ENCODE assay signal across 8 mouse cellular contexts in the genomic region with DNA sequence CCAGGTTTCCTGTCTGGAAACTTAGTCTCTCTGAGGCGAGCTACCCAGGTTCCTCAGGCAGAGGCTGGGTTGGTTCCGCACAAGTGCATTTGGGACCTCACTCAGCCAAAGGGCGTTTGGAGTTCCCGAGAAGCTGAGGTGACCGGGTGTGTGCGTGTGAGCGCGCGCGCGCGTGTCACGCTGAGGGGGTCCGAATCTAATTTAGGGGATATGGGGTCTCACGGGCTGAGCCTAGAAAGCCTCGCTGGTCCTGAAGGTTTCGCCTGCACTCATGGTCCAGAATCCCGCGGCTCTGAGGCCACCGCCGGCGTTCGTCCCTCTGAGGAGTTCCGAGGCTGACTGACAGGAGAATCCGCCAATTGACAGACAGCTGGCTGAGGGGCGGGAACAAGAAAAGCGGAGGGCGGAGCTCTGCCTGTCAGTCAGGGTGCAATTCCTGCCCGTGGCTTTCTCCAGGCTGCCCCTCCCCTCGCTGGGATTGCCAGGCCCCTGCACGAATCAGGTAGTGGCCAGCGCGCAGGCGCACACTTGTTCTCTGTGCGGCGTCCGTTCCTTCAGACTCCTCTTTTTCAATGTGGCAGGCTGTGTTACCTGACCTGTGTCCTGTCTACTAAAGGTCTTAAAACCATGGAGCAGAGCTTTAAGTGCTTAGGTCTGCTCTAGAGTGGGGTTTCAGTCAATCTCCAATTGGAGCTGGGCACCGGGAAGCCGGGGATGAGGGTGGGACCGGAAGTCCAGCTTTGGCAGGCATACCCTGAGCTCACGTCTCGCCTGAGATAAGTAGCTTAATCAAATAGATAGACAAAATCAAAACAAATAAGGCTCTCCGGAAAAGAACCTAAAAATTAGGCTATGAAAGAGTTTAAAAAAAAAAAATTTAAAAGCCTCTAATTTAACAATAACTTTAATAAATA. TPM values are rescaled to one million over a fixed set of nuclear protein-coding genes. Genes with fewer than 3 reads are reported as not detected.
DNase-seq lines count a peak whose midpoint lies in the region; ATAC-seq and TF ChIP-seq lines count a peak whose summit lies in the region.

A gene (minus strand): TSS at position 341 of the 914 bp plus-strand sequence.

- H3K27me3 ChIP-seq in embryonic facial prominence, embryonic 14.5 days (replicated peaks; ENCODE audit: control insufficient read depth, insufficient read depth, low read length) = no peaks in the 10 kb centered on the region
- H3K27me3 ChIP-seq in heart, adult 2 months (ENCODE audit: control insufficient read depth, insufficient read depth, low read length) = no peaks in the 10 kb centered on the region
- 0 out of 2 replicates have a peak, but pooled peaks cover 5% of the 10 kb centered on the region for H3K27me3 ChIP-seq in limb, embryonic 13.5 days
- 0 out of 2 replicates have a peak, but pooled peaks cover 2% of the 10 kb centered on the region for H3K27me3 ChIP-seq in midbrain, embryonic 16.5 days (ENCODE audit: control insufficient read depth, insufficient read depth, low read depth, low read length)

- H3K36me3 ChIP-seq in embryonic facial prominence, embryonic 14.5 days (ENCODE audit: control insufficient read depth, insufficient read depth, low read length) = no peaks in the 10 kb centered on the region
- no peaks in the 10 kb centered on the region for H3K36me3 ChIP-seq in heart, adult 2 months (ENCODE audit: control insufficient read depth, insufficient read depth, low read length)
- H3K36me3 ChIP-seq in limb, embryonic 13.5 days = no peaks in the 10 kb centered on the region
- H3K36me3 ChIP-seq in midbrain, embryonic 16.5 days (ENCODE audit: control insufficient read depth, insufficient read depth, low read length) = no peaks in the 10 kb centered on the region

- intact Hi-C loops in heart, adult 2 months (cut with DNase I) = loop anchor here (2.0 to 10.0 kb wide), 3 partner anchors 37 to 619 kb away; a partner anchor contains a TSS

- peak; percentile 5; the same call in 1 of the 2 replicates for TF ChIP-seq EP300 in heart, adult 2 months (IDR thresholded peaks at IDR 0.05; ENCODE audit: insufficient read depth, low read depth, low read length)

- peaks cover 5% of the 10 kb centered on the region; the same call in 1 of the 2 replicates for H3K4me1 ChIP-seq in embryonic facial prominence, embryonic 14.5 days (ENCODE audit: control insufficient read depth, insufficient read depth, low read length)
- H3K4me1 ChIP-seq in heart, adult 2 months (ENCODE audit: control insufficient read depth, insufficient read depth, low read length) = no peaks in the 10 kb centered on the region; the same call in 1 of the 2 replicates
- peaks cover 6% of the 10 kb centered on the region; the same call in 1 of the 2 replicates for H3K4me1 ChIP-seq in limb, embryonic 13.5 days
- no peaks in the 10 kb centered on the region; the same call in 1 of the 2 replicates for H3K4me1 ChIP-seq in midbrain, embryonic 16.5 days (ENCODE audit: control insufficient read depth, insufficient read depth, low read length)

- H3K9ac ChIP-seq in embryonic facial prominence, embryonic 14.5 days (ENCODE audit: low read depth, low read length) = peak within 1 kb of the TSS; percentile 79
- peak within 1 kb of the TSS; percentile 72 for H3K9ac ChIP-seq in heart, adult 2 months (ENCODE audit: low read depth, low read length)
- peak within 1 kb of the TSS; percentile 74 for H3K9ac ChIP-seq in limb, embryonic 13.5 days
- peak within 1 kb of the TSS; percentile 87 for H3K9ac ChIP-seq in midbrain, embryonic 16.5 days (ENCODE audit: low read depth, low read length)

- peak within 1 kb of the TSS; percentile 95 for H3K27ac ChIP-seq in embryonic facial prominence, embryonic 14.5 days (replicated peaks; ENCODE audit: low read depth, low read length)
- H3K27ac ChIP-seq in heart, adult 2 months = peak within 1 kb of the TSS; percentile 98
- H3K27ac ChIP-seq in limb, embryonic 13.5 days = peak within 1 kb of the TSS; percentile 90
- H3K27ac ChIP-seq in midbrain, embryonic 16.5 days (ENCODE audit: low read length) = peak within 1 kb of the TSS; percentile 97

- peak; percentile 92 for DNase-seq in 3T3-L1 (ENCODE audit: low read depth, low spot score)
- DNase-seq in adrenal gland, postnatal 4 days (ENCODE audit: low spot score in 2 of 2) = peak; percentile 98
- peak; percentile 98 for DNase-seq in embryonic facial prominence, embryonic 14.5 days (ENCODE audit: low spot score)
- peak; percentile 99 to 100 for DNase-seq in heart, adult 2 months
- DNase-seq in kidney, adult 8-10 months = peak; percentile 99 to 100
- DNase-seq in spleen, postnatal 10 days (ENCODE audit: low spot score in 2 of 2) = peak; percentile 97 to 99

- peak within 1 kb of the TSS; percentile 95 for H3K4me2 ChIP-seq in embryonic facial prominence, embryonic 14.5 days (ENCODE audit: low read depth, low read length)
- peak within 1 kb of the TSS; percentile 86 for H3K4me2 ChIP-seq in limb, embryonic 13.5 days (replicated peaks)
- H3K4me2 ChIP-seq in midbrain, embryonic 16.5 days (ENCODE audit: low read length) = peak within 1 kb of the TSS; percentile 92

- peak; percentile 93 for TF ChIP-seq POLR2A in heart, adult 2 months (IDR thresholded peaks at IDR 0.05; ENCODE audit: insufficient read depth, low read depth, low read length)

- ATAC-seq in embryonic facial prominence, embryonic 14.5 days (ENCODE audit: low read depth) = peak; percentile 99
- peak; percentile 100 for ATAC-seq in limb, embryonic 13.5 days (ENCODE audit: low FRiP score, low read depth)
- peak; percentile 99 for ATAC-seq in midbrain, embryonic 16.5 days

- H3K9me3 ChIP-seq in embryonic facial prominence, embryonic 14.5 days (ENCODE audit: control insufficient read depth, low read length) = no peaks in the 10 kb centered on the region
- H3K9me3 ChIP-seq in limb, embryonic 13.5 days = no peaks in the 10 kb centered on the region
- no peaks in the 10 kb centered on the region for H3K9me3 ChIP-seq in midbrain, embryonic 16.5 days (replicated peaks; ENCODE audit: control insufficient read depth, low read length, poor library complexity, severe bottlenecking)

- TF ChIP-seq CTCF in heart, adult 2 months (IDR thresholded peaks at IDR 0.05) = no peak

- H3K79me2 ChIP-seq in heart, adult 2 months (replicated peaks; ENCODE audit: control insufficient read depth, insufficient read depth, low read length) = no peaks in the 10 kb centered on the region

- H3K4me3 ChIP-seq in embryonic facial prominence, embryonic 14.5 days (ENCODE audit: low read depth, low read length) = peak within 1 kb of the TSS; percentile 69
- H3K4me3 ChIP-seq in heart, adult 2 months = peak within 1 kb of the TSS; percentile 66
- H3K4me3 ChIP-seq in limb, embryonic 13.5 days = peak within 1 kb of the TSS; percentile 64
- H3K4me3 ChIP-seq in midbrain, embryonic 16.5 days (ENCODE audit: low read depth, low read length) = peak within 1 kb of the TSS; percentile 79

- WGBS in embryonic facial prominence, embryonic 14.5 days = under 1% methylated on average over 41 of the region's 43 CpGs
- under 1% methylated on average over 43 of the region's 43 CpGs for WGBS in heart, adult 2 months
- under 1% methylated on average over 43 of the region's 43 CpGs for WGBS in limb, embryonic 13.5 days
- under 1% methylated on average over 42 of the region's 43 CpGs for WGBS in midbrain, embryonic 16.5 days

RNA-seq across cellular contexts. Expression of the gene that starts here (rescaled TPM):
- 1 to 10 TPM; 5.1 to 6.5 TPM for total RNA-seq in adrenal gland, postnatal 4 days (2021)
- polyA plus RNA-seq in embryonic facial prominence, embryonic 14.5 days (2014; fragmentation: Nextera tagmentation; extraction: Ambion mirVana) = 0.46 and 1.1 TPM in 2 replicates
- 1 to 10 TPM; 1.3 to 1.7 TPM for total RNA-seq in heart, adult 2 months (2021)
- polyA plus RNA-seq in heart, adult 2 months (2012; rRNA removed) = 1.4 and 1.8 TPM in 2 replicates
- 1.6 and 1.9 TPM in 2 replicates for polyA plus RNA-seq in limb, embryonic 13.5 days (2015; fragmentation: Nextera tagmentation; extraction: Ambion mirVana)
- 1.6 and 2.1 TPM in 2 replicates for polyA plus RNA-seq in midbrain, embryonic 16.5 days (2015; fragmentation: Nextera tagmentation; extraction: Ambion mirVana)

Comparison
In these comparisons a context has a peak if more than half of its experiments do, and no peak if none do; other contexts are left out.
1. Peak in every context shown above with its lines: DNase-seq, ATAC-seq, H3K4me3 ChIP-seq and H3K27ac ChIP-seq.